Mouse (Mus musculus): ENCODE data around the gene Gas1.
A peak's percentile ranks its signal among the peaks of the same experiment; 100 is the strongest.

DNA sequence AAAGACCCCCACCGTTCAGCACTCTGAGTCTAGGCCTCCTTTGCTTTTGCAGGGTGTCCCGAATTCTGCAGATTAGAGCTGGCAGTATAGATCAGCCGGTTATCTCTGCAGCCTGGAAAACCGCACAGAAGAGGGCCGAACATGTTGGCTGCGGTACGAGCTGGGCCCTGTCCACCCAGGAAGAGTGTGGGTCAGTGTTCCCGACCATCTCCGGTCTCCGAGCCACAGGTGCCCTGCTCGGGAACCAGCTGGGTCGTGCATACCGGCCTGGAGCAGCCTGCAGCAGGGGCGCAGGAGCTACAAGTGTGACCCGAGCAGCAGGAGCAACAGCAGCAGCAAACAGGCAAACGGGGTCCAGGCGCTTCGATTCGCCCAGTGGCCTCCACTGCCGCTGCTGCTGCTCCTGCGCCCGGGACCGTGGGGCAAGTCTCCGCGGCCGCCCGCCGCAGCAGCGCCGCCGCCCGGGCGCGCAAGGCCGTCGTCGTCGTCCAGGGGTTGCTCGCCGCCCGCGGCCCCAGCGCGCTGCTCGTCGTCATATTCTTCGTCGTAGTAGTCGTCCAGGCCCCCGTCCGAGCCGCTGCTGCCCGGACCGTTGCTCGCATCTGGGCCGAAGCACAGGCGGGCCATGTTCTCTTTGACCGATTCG, 1.6 kb downstream of the Gas1 start:
- TF ChIP-seq CTCF (IDR thresholded peaks at IDR 0.05; ENCODE audit: control insufficient read depth, insufficient read depth, insufficient read length) (peak; percentile 77), MAX (IDR thresholded peaks at IDR 0.05) (no peak), USF1 (IDR thresholded peaks at IDR 0.05; ENCODE audit: low read depth) (no peak), MYOG (IDR thresholded peaks at IDR 0.05; ENCODE audit: control insufficient read depth, extremely low read depth, insufficient read length) (no peak), MYOD1 (IDR thresholded peaks at IDR 0.05; ENCODE audit: control insufficient read depth, insufficient read length, low read depth) (no peak), CEBPB (IDR thresholded peaks at IDR 0.05; ENCODE audit: low read depth) (no peak), FOSL1 (IDR thresholded peaks at IDR 0.05; ENCODE audit: insufficient read depth, low read length, poor library complexity, severe bottlenecking) (no peak)

Data from C2C12 (cell line).